Mouse (Mus musculus) Muller cell, postnatal 12 days (primary cell): ENCODE measurements around the gene Mylip.
A peak's percentile ranks its signal among the peaks of the same experiment; 100 is the strongest.

Source experiments
- DNase-seq: peaks from one replicate; pipeline ENCODE4 v3.0.0-alpha.2; 2015; ENCODE audit errors: inconsistent ontology term

The Mylip gene

GRCm38 (mm10) chr13:45390962-45391853 is 1.7 kb downstream of the Mylip start:
- DNase-seq, result peak; percentile 52

GRCm38 (mm10) chr13:45391854-45392454 is 2.4 kb downstream of the Mylip start:
- peak; percentile 50 for DNase-seq

- no peak for DNase-seq
Observed at GRCm38 (mm10) chr13:45394221-45394768, 4.8 kb downstream of the Mylip start.

- DNase-seq, result no peak
Observed at GRCm38 (mm10) chr13:45396724-45397123, 7.2 kb downstream of the Mylip start.

- no peak for DNase-seq
Observed at GRCm38 (mm10) chr13:45397240-45397639, 7.7 kb downstream of the Mylip start.

- no peak for DNase-seq
Observed at GRCm38 (mm10) chr13:45397896-45398805, 8.6 kb downstream of the Mylip start.

GRCm38 (mm10) chr13:45400700-45401099 is 11.2 kb downstream of the Mylip start:
- no peak for DNase-seq

- DNase-seq, result no peak
Observed at GRCm38 (mm10) chr13:45401816-45402215, 12.3 kb downstream of the Mylip start.

- peak; percentile 88 for DNase-seq
Observed at GRCm38 (mm10) chr13:45402316-45403039, 12.9 kb downstream of the Mylip start.

GRCm38 (mm10) chr13:45404269-45404668 is 14.7 kb downstream of the Mylip start:
- DNase-seq, result no peak

GRCm38 (mm10) chr13:45405194-45405810 is 15.8 kb downstream of the Mylip start:
- DNase-seq, result no peak

GRCm38 (mm10) chr13:45406289-45406688 is 16.7 kb downstream of the Mylip start:
- DNase-seq, result no peak

GRCm38 (mm10) chr13:45406703-45407102 is 17.2 kb downstream of the Mylip start:
- DNase-seq, result no peak

GRCm38 (mm10) chr13:45410936-45411335 is 21.4 kb downstream of the Mylip start:
- no peak for DNase-seq

GRCm38 (mm10) chr13:45413066-45413465 is 23.5 kb downstream of the Mylip start:
- no peak for DNase-seq

- DNase-seq, result no peak
Observed at GRCm38 (mm10) chr13:45414031-45414430, 24.5 kb downstream of the Mylip start.

- no peak for DNase-seq
Observed at GRCm38 (mm10) chr13:45416621-45417057, 27.1 kb downstream of the Mylip start.

GRCm38 (mm10) chr13:45418986-45419385 is 29.4 kb downstream of the Mylip start:
- DNase-seq, result peak; percentile 96

GRCm38 (mm10) chr13:45422251-45422650 is 32.7 kb downstream of the Mylip start:
- DNase-seq, result no peak

- DNase-seq, result no peak
Observed at GRCm38 (mm10) chr13:45422709-45423108, 33.2 kb downstream of the Mylip start.
